Mouse (Mus musculus) olfactory bulb, adult 2 months (tissue): ENCODE results near the gene Tspan15. TPM values are rescaled to one million over a fixed set of nuclear protein-coding genes. Genes with fewer than 3 reads are reported as not detected.

Experiments used
- H3K27ac ChIP-seq: fragments of 200-500 bp; 2 replicates; pipeline ENCODE4 v1.5.1; 2012; ENCODE audit warnings: low read depth, low read length; ENCODE audit not compliant: insufficient read depth
- H3K4me1 ChIP-seq: fragments of 200-500 bp; 2 replicates; pipeline ENCODE4 v1.6.1; 2012; ENCODE audit warnings: low read length; ENCODE audit not compliant: control insufficient read depth, insufficient read depth
- H3K4me3 ChIP-seq: fragments of 200-500 bp; 2 replicates; pipeline ENCODE4 v1.5.1; 2012; ENCODE audit warnings: mild to moderate bottlenecking, low read depth, low read length, moderate library complexity; ENCODE audit not compliant: insufficient read depth
- CTCF ChIP-seq: fragments of 200-500 bp; IDR thresholded peaks from 2 replicates; pipeline ENCODE4 v1.5.1; 2012; ENCODE audit warnings: low read depth, mild to moderate bottlenecking, low read length, moderate library complexity; ENCODE audit not compliant: insufficient read depth
- POLR2A ChIP-seq: fragments of 200-500 bp; IDR thresholded peaks from 2 replicates; pipeline ENCODE4 v1.6.1; 2012; ENCODE audit warnings: mild to moderate bottlenecking, low read depth, low read length, moderate library complexity; ENCODE audit not compliant: insufficient read depth
- WGBS: fragments of 180-500 bp; shearing (Covaris S2); methylation state at CpG from one replicate; pipeline ENCODE4 v1.1.7; 2018; 5-methylcytosine and 5-hydroxymethylcytosine counted together
- polyA plus RNA-seq: library from polyadenylated mRNA; stranded (reverse); fragments of >200 nt; gene quantifications from 2 replicates; pipeline ENCODE4 v1.2.4, GENCODE M21; 2012; ENCODE audit warnings: low replicate concordance; ENCODE audit not compliant: missing spikeins, insufficient read depth, insufficient read length

Tspan15 gene
- polyA plus RNA-seq, 1 experiment, result not detected

DNA sequence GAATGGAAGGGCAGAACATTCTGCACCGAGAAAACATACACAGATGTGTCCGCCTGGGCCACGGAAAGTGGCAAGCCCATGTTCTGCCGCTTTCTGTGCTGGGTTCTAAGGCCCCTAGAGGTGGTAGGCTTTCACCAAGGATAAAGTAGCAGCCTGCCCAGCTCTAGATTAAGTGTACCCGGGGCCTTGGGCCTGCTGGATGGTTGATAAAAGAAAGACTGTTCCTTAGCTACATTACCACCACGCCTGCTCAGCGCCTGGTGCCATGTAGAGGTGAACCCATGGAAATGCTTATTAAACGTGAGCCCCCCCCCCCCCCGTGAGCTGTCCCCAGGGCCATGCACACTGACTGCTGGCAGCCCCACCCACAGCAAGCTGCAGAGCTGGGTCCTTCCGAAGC lies 6.2 kb upstream of the Tspan15 start:
- WGBS, result 86% methylated on average over 10 of the region's 10 CpGs
- H3K4me3 ChIP-seq, result no peak overlapping the region
- H3K27ac ChIP-seq, result no peak overlapping the region
- peaks cover 1% of the 10 kb centered on the region; the same call in 1 of the 2 replicates for H3K4me1 ChIP-seq
- TF ChIP-seq POLR2A (no peak), CTCF (no peak)

DNA sequence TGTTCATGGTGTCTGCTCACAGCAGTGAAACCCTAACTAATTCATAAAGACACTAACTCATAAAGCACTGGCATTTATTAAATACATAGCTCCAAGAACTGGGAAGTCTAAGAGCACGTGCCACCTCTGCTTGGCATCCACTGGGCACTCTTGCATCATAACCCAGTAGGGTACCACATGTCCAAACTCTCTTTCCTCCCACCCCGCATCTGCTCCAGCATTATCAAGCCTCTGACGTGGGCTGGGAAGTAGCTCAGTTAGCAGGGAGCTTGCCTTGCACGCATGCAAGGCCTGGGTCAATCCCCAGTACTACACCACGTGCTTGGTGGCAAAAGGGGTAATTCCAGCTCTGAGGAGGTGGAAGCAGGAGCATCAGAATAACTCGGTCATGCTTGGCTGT lies 5.1 kb upstream of the Tspan15 start:
- WGBS, result 90% methylated on average over 6 of the region's 6 CpGs
- TF ChIP-seq POLR2A (no peak), CTCF (no peak)
- Histone ChIP-seq H3K4me3 (no peak overlapping the region), H3K27ac (no peak overlapping the region), H3K4me1 (peaks cover 8% of the 10 kb centered on the region; the same call in 1 of the 2 replicates)

DNA sequence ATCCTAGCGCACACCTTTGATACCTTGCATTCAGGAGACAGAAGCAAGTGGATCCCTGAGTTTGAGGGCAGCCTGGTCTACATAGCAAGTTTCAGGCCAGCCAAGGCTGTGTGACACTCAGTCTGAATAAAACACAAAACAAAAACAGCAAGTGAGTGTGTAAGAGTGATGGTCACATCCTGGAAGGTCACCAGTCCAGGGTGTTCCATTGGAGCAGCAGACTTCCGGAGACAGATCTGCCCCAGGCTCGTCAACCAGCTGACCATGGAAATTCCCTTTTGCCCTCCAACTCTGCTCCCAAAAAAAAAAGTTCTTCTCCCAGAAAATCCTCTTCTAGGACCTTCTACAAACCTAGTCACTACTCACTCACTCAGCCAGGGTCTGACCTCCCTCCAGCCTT lies 760 bp upstream of the Tspan15 start:
- Histone ChIP-seq H3K4me3 (no peak overlapping the region), H3K27ac (no peak overlapping the region), H3K4me1 (peaks cover 20% of the 10 kb centered on the region)
- TF ChIP-seq POLR2A (no peak), CTCF (no peak)
- 91% methylated on average over 3 of the region's 3 CpGs for WGBS

DNA sequence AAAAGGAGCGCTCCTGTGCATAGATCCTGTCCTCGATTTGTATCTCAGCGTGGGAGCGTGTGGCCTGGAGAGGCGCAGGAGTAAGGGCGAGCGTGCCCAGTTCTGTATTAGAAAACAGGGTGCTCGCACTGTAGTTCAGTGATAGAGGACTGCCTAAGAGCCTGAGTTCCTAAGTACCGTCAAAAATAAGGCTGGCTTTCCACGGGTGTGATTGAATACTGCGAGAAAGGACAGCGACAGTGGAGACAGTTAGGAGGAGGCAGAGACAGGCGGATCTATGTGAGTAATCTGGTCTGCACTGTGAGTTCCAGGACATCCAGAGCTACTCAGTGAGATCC lies 313 bp upstream of the Tspan15 start:
- no peak for TF ChIP-seq CTCF
- TF ChIP-seq POLR2A, result no peak
- Histone ChIP-seq H3K4me3 (peak overlapping the region; percentile 58), H3K4me1 (peaks cover 20% of the 10 kb centered on the region), H3K27ac (no peak overlapping the region)
- WGBS, result 12% methylated on average over 13 of the region's 13 CpGs

DNA sequence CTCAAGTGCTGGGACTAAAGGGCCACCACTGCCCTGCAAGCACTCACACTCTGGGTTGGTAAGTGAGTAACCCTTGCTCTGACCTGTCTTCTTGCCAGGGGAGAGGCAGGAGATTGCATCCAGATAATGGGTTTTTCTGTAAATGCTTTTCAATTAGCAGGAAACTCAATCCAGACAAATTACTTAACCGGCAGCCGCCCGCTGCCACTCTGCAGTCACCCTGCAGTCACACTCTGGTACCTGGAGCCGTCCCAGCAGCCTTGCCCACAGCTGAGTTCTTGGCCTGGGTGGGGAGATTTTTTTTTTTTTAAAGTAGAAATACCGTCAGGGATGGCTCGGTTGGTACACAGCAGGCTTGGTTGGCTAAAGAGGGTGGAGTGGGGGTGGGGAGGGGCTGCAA lies 2.9 kb downstream of the Tspan15 start:
- H3K4me1 ChIP-seq, result peaks cover 20% of the 10 kb centered on the region
- no peak overlapping the region for H3K4me3 ChIP-seq
- no peak for TF ChIP-seq CTCF
- no peak overlapping the region for H3K27ac ChIP-seq
- WGBS, result 65% methylated on average over 6 of the region's 6 CpGs

DNA sequence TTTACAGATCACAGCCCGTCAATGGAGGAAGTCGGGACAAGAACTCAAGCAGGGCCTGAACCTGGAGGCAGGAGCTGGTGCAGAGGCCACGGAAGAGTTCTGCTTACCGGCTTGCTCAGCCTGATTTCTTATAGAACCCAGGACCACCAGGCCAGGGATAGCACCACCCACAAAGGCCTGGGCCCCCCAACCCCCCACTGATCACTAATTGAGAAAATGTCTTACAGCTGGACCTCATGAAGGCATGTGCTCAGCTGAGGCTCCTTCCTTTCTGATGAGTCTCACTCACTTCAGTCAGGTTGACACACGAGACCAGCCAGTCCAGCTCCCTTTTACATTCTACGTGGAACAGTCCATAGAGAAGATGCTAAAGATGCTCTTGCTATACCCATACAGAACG lies 5.2 kb downstream of the Tspan15 start:
- H3K4me3 ChIP-seq, result no peak overlapping the region
- peaks cover 8% of the 10 kb centered on the region for H3K4me1 ChIP-seq
- 83% methylated on average over 7 of the region's 7 CpGs for WGBS
- no peak overlapping the region for H3K27ac ChIP-seq
- TF ChIP-seq POLR2A (no peak), CTCF (no peak)

DNA sequence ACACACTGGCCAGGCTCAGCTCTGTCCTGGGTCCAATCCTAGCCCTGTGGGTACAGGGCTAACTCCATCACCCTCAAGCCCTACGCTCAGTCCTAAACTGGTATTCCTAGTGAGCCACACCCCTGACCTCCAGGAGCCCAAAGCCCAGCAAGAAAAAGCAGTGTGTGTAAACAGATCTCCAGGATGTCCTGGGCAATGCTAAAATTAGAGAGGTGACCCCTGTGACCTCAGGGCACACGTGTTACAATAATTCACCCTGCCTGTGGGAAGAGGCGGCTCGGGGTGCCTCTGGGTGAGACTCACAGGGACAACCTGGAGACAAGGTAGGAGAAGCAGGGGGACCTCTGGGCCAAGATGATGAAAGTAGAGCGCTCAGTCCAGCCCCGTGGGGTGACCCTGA lies 6.8 kb downstream of the Tspan15 start:
- Histone ChIP-seq H3K4me1 (peaks cover 2% of the 10 kb centered on the region; the same call in 1 of the 2 replicates), H3K4me3 (no peak overlapping the region), H3K27ac (no peak overlapping the region)
- WGBS, result 80% methylated on average over 6 of the region's 6 CpGs
- no peak for TF ChIP-seq POLR2A

DNA sequence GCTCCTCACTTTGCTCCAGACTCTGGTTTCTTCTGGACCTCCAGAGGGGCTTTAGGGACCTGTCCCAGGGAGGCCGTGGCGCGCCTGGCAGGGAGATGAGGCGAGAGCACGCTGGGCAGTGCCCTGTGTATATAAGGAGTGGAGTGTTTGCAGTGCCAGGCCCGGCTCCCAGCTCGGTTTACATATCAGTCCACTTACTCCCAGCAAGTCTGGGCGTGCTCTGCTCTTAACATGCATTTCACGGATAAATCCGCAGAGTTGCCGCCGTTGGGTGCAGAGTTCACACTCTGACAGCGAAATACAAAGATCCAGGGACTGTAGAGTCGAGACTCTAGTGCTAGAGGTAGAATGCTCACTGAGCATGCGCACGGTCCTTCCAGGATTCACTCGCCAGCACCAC lies 8.3 kb downstream of the Tspan15 start:
- Histone ChIP-seq H3K4me1 (peaks cover 8% of the 10 kb centered on the region), H3K4me3 (no peak overlapping the region), H3K27ac (no peak overlapping the region)
- 86% methylated on average over 17 of the region's 17 CpGs for WGBS
- TF ChIP-seq CTCF (no peak), POLR2A (no peak)

DNA sequence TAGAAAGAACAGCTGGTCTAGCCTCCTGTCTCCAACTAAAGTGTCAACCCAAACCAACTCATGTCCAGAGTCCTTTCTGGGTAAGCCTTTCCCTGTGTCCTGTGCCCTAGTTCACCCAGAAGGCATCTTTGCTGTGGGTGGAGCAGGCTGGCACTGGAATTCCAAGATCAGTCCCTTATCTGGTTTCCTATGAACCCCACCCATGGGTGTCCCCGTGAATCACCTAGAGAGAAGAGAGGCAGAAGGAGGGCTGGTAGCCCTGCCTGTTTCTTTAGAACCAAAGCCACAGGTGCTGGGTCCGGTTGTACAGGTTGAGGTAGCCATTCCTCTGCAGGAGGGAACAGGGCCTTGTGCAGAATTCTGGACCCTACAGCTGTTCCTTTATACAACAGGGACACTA lies 9.4 kb downstream of the Tspan15 start:
- Histone ChIP-seq H3K27ac (no peak overlapping the region), H3K4me1 (peaks cover 13% of the 10 kb centered on the region), H3K4me3 (no peak overlapping the region)
- TF ChIP-seq CTCF, result no peak
- no peak for TF ChIP-seq POLR2A
- 97% methylated on average over 2 of the region's 2 CpGs for WGBS

DNA sequence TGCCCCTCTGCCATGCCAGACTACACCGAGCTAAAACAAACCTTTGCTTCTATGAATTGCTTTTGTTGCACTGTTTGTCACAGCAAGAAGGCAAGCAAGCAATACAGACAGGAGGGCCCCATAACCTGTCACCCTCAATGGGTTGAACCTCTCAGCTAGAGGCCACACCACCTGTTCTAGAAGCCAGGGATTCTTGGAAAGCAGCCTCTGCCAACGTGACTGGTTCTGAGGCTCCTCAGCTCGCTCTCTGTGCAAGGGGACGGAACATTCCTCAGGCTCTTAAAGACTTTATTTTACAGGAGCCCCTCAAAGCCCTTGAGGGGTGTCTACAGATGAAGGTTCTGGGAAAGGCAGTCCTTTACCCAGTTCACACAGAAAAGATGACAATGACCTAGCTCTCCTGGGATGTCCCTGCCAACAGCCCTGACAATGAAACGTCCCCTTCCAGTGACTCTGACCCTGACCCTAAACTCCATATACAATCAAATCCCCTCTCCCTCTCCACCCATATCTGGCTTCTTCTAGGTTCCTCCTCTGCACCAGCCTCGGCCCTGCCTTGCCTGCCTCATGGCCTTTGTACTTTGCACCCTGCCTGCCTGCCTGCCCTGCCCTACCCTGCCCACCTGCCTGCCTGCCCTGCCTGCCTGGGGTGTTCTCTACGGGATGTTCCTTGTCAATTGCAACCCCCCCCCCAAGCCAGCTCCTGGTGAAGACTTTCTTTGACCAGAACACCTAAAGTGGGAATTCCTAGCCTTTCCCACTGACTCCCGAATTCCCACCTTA lies 10.1 kb downstream of the Tspan15 start:
- H3K4me1 ChIP-seq, result peaks cover 13% of the 10 kb centered on the region
- no peak overlapping the region for H3K4me3 ChIP-seq
- no peak overlapping the region for H3K27ac ChIP-seq
- no peak for TF ChIP-seq POLR2A
- no peak for TF ChIP-seq CTCF
- WGBS, result 90% methylated on average over 8 of the region's 8 CpGs
